Mouse (Mus musculus): ENCODE results near the gene Fen1.

DNA sequence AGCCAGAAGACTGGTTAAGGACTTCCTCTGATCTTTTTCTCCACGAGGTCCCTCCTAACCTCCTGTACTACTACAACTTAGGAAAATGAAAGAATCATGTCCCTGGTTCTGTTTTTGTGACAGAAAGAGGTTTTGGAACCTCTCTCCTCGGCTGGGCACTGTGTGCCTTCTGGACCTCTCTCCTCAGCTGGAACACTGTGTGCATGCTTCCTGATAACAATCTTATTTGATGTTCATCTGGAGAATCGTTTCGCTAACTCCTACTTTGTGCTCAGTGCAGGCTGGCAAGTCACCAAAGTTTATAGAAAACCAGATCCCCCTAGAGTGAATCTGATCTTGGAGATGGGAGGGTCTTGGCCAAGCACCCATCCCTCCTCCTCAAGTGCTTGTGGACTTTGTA lies 36.9 kb downstream of the Fen1 start:
- TF ChIP-seq POLR2A (IDR thresholded peaks at IDR 0.05; ENCODE audit: control insufficient read depth, low read depth, low read length), result no peak
- TF ChIP-seq CTCF (IDR thresholded peaks at IDR 0.05; ENCODE audit: control insufficient read depth, insufficient read depth, insufficient replicate concordance, low read depth, low read length), result no peak

All from testis, adult 2 months (tissue).